Mouse (Mus musculus): ENCODE results near the gene Fam222b. TPM values are rescaled to one million over a fixed set of nuclear protein-coding genes. Genes with fewer than 3 reads are reported as not detected.
"Not testable (repeated sequence)": the region's sequence is repeated elsewhere in the genome, so short reads cannot be mapped to it uniquely, and the experiment has no call there.

Fam222b gene
- total RNA-seq, 2 experiments from 2014 or later: 6.5 to 13.5 TPM

DNA sequence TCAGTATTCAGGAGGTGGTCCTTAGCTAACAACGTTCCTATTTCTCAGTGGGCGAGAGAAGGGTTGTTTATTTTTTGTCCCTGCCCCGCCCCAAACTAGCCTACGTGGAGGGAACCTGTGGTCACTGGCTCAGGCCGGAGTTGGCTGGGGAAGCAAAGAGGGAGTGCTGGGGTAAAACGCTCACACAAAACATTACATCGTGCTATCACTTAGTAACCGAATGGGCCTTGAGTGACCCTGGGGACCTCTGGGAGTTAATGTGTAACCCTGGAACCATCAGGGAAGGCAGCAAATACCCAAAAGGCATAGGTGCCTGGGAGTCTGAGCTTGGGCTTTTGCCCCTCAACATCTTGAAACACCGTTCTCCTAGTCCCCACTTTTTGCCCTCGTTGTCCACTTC lies 83.0 kb downstream of the Fam222b start:
- ATAC-seq (replicated peaks; ENCODE audit: poor library complexity, severe bottlenecking): peak; percentile 45

DNA sequence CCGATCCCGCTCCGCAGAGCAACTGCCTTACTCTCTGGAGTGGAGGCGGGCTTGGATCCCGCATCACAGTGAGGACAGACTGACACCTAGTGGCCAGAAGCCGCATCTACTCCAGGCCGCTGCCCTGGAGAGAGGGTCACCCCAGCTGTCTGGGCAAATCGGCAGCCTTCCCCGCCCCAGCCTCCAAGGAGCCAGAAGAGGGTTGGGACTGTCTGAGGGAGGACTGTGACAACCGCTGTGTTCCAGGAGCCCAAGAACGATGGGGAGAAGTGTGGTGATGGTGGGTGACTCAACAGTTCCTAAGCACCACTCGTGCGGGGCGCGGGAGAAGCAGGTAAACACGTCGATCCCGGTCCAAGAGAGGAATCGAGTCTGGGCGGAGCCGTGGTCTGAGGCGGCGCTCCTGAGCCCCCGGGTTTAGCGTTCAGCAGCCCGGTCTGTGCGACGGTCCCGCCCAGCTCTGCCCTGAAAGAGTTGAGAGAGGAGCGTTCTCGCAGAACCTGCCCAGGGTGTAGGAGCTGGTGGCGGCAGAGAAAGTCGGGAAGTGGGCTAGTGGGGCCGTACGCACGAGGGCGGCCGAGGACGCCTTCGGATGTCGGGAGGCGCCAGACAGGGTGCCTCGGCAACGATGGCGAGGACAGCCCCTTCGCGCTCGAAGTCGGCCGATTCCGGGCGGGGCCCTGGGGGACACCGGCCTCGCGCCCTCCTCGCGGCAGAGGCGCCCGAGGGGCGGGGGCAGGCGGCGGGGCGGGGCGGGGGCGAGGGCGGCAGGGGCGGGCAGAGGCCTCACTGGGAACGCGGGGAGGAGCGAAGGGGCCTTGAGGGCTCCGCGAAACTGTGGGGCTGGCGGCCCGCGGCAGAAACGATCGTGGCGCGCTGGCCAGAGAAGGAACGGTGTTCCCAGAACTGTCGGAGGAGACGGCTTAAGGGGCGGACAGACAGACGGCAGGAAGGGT lies 83.7 kb downstream of the Fam222b start:
- peak; percentile 63 for ATAC-seq (replicated peaks; ENCODE audit: poor library complexity, severe bottlenecking)

- ATAC-seq (replicated peaks; ENCODE audit: poor library complexity, severe bottlenecking): no peak
Measured at GRCm38 (mm10) chr11:78178859-78179437, 84.5 kb downstream of the Fam222b start.

GRCm38 (mm10) chr11:78179438-78179999 lies 85.1 kb downstream of the Fam222b start:
- no peak for ATAC-seq (replicated peaks; ENCODE audit: poor library complexity, severe bottlenecking)

GRCm38 (mm10) chr11:78180081-78180761 lies 85.8 kb downstream of the Fam222b start:
- no peak for ATAC-seq (replicated peaks; ENCODE audit: poor library complexity, severe bottlenecking)

- no peak for ATAC-seq (replicated peaks; ENCODE audit: poor library complexity, severe bottlenecking)
Measured at GRCm38 (mm10) chr11:78181830-78182357, 87.4 kb downstream of the Fam222b start.

DNA sequence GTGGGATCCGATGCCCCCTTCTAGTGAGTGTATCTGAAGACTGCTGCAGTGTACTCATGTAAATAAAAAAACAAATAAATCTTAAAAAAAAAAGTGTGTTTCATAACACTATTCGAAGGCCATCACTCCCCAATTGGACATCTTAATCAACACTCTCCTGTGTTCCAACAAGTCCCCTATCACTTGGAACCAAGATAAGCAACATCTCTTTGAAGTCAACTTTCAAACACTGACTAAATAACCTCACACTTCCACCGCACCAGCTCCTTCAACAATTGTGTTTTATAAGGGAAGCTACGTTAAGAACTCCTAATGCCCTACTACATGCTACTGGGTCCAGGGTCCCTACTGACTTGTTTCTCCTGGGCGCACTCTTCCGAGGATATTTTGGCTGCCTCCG lies 88.0 kb downstream of the Fam222b start:
- no peak for ATAC-seq (replicated peaks; ENCODE audit: poor library complexity, severe bottlenecking)

DNA sequence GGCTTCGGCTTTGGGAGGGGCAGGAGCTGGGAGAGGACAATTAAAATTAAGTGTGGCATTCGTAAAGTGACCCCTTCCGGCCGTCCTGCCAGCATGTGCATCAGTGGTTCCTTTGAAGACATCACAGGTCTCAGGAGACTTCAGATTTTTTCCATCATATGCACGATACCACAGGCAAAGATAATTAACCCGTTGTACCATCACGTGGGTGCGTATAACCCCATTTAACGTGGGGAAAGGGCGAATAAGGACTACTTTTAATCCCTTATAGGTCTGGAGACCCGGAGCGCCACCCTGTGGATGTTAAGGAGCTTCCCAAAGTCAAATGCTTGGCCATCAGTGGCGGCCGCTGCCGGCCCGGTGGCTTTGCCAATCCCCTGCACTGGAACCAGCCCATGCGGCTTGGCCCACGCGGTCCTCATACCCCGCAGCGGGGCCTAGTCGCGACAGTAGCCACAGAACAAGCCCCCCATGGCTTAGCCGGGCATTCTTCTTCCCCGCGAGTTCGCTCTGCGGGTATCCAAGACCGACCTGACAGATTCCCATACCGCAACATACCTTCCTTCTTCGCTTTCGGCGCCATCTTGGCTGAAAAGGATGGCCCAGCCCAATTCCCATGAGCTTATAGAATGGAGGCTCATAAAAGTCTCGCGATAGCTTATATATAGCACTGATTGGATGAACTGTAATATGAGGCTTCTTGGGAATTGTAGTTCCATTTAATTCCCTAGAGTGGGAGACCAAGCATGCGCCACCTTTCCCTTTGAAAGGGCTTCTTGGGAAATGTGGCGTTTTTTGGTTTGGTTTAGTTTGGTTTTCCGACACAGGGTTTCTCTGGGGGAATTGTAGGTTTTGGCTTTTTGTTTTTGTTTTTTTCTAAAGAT lies 88.7 kb downstream of the Fam222b start, which contains the start of gene Rpl23a:
TSS of gene Rpl23a (minus strand) at position 624 of the 884 bp plus-strand sequence.
- ATAC-seq (replicated peaks; ENCODE audit: poor library complexity, severe bottlenecking): peak; percentile 85

- no peak for ATAC-seq (replicated peaks; ENCODE audit: poor library complexity, severe bottlenecking)
Measured at GRCm38 (mm10) chr11:78183884-78184514, 89.5 kb downstream of the Fam222b start.

DNA sequence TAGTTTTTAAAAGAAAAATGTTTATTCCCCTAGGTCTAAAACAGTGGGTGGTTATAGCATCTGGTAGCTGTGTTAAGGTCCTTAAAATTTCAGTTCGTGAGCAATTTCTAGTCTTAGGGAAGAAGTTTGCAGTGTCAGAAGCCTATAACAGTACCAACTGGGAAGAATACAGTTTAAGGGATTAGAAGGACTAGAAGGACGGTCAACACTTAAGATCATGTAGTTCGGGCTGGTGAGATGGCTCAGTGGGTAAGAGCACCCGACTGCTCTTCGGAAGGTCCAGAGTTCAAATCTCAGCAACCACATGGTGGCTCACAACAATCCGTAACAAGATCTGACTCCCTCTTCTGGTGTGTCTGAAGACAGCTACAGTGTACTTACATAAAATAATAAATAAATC lies 90.2 kb downstream of the Fam222b start:
- ATAC-seq (replicated peaks; ENCODE audit: poor library complexity, severe bottlenecking): not testable (repeated sequence)

- ATAC-seq (replicated peaks; ENCODE audit: poor library complexity, severe bottlenecking): peak; percentile 36
Measured at GRCm38 (mm10) chr11:78188331-78189233, 94.1 kb downstream of the Fam222b start, which contains the start of gene Rab34. Gene Rab34, plus strand, starts transcription at chr11:78188430.

GRCm38 (mm10) chr11:78189234-78190040 lies 95.0 kb downstream of the Fam222b start:
- peak; percentile 53 for ATAC-seq (replicated peaks; ENCODE audit: poor library complexity, severe bottlenecking)

GRCm38 (mm10) chr11:78190041-78190440 lies 95.6 kb downstream of the Fam222b start:
- no peak for ATAC-seq (replicated peaks; ENCODE audit: poor library complexity, severe bottlenecking)

GRCm38 (mm10) chr11:78193113-78193512 lies 98.7 kb downstream of the Fam222b start, which contains the start of gene Proca1:
Gene Proca1, plus strand, starts transcription at chr11:78193392.
- ATAC-seq (replicated peaks; ENCODE audit: poor library complexity, severe bottlenecking): no peak

GRCm38 (mm10) chr11:78194411-78195100 lies 100.1 kb downstream of the Fam222b start:
- peak; percentile 89 for ATAC-seq (replicated peaks; ENCODE audit: poor library complexity, severe bottlenecking)

Data from granulocyte monocyte progenitor cell, adult 5-6 weeks (primary cell).